Mouse (Mus musculus): Measurements from ENCODE around the gene Chrnb2. TPM values are rescaled to one million over a fixed set of nuclear protein-coding genes. Genes with fewer than 3 reads are reported as not detected.
A peak's percentile ranks its signal among the peaks of the same experiment; 100 is the strongest.

The Chrnb2 gene
- polyA plus RNA-seq, 1 experiment from 2014 or later, result 2.6 TPM

GRCm38 (mm10) chr3:89772968-89773709, 8.7 kb upstream of the Chrnb2 start, which contains the start of gene Ube2q1:
Gene Ube2q1, plus strand, starts transcription at chr3:89773616.
- Histone ChIP-seq H3K4me1 (replicated peaks; ENCODE audit: control insufficient read depth, insufficient read depth, low read length) (peaks cover 24% of the 10 kb centered on the region), H3K9ac (ENCODE audit: low read length) (peak within 1 kb of the TSS; percentile 98), H3K36me3 (ENCODE audit: control insufficient read depth, insufficient read depth, low read length) (peaks cover 23% of the 10 kb centered on the region), H3K4me2 (ENCODE audit: low read length) (peak within 1 kb of the TSS; percentile 67), H3K4me3 (ENCODE audit: low read depth, low read length) (peak within 1 kb of the TSS; percentile 87), H3K27me3 (replicated peaks; ENCODE audit: control insufficient read depth, insufficient read depth, low read length) (no peaks in the 10 kb centered on the region), H3K27ac (ENCODE audit: low read depth) (peak within 1 kb of the TSS; percentile 94), H3K9me3 (ENCODE audit: control insufficient read depth, low read length) (no peaks in the 10 kb centered on the region)
- peak; percentile 93 for ATAC-seq (replicated peaks; ENCODE audit: low FRiP score, low TSS enrichment, low read depth)
- WGBS, result under 1% methylated on average over 67 of the region's 90 CpGs
- peak; percentile 97 for DNase-seq (ENCODE audit: low spot score)

GRCm38 (mm10) chr3:89772588-89772967, 8.1 kb upstream of the Chrnb2 start:
- Histone ChIP-seq H3K27me3 (replicated peaks; ENCODE audit: control insufficient read depth, insufficient read depth, low read length) (no peaks in the 10 kb centered on the region), H3K36me3 (ENCODE audit: control insufficient read depth, insufficient read depth, low read length) (peaks cover 17% of the 10 kb centered on the region), H3K4me2 (ENCODE audit: low read length) (peak overlapping the region; percentile 67), H3K9ac (ENCODE audit: low read length) (peak overlapping the region; percentile 98), H3K4me3 (ENCODE audit: low read depth, low read length) (peak overlapping the region; percentile 87), H3K27ac (ENCODE audit: low read depth) (peak overlapping the region; percentile 94), H3K4me1 (replicated peaks; ENCODE audit: control insufficient read depth, insufficient read depth, low read length) (peaks cover 24% of the 10 kb centered on the region), H3K9me3 (ENCODE audit: control insufficient read depth, low read length) (no peaks in the 10 kb centered on the region)
- under 1% methylated on average over 17 of the region's 17 CpGs for WGBS
- ATAC-seq (replicated peaks; ENCODE audit: low FRiP score, low TSS enrichment, low read depth) (peak; percentile 69), DNase-seq (ENCODE audit: low spot score) (peak; percentile 90)

- DNase-seq (ENCODE audit: low spot score) (no peak), ATAC-seq (replicated peaks; ENCODE audit: low FRiP score, low TSS enrichment, low read depth) (no peak)
- Histone ChIP-seq H3K9ac (ENCODE audit: low read length) (no peak overlapping the region), H3K27me3 (replicated peaks; ENCODE audit: control insufficient read depth, insufficient read depth, low read length) (no peaks in the 10 kb centered on the region), H3K4me2 (ENCODE audit: low read length) (no peak overlapping the region), H3K4me1 (replicated peaks; ENCODE audit: control insufficient read depth, insufficient read depth, low read length) (peaks cover 21% of the 10 kb centered on the region), H3K4me3 (ENCODE audit: low read depth, low read length) (no peak overlapping the region), H3K27ac (ENCODE audit: low read depth) (no peak overlapping the region), H3K36me3 (ENCODE audit: control insufficient read depth, insufficient read depth, low read length) (no peaks in the 10 kb centered on the region), H3K9me3 (ENCODE audit: control insufficient read depth, low read length) (no peaks in the 10 kb centered on the region)
- WGBS, result 34% methylated on average over 2 of the region's 2 CpGs
Measured at GRCm38 (mm10) chr3:89770425-89771002, 6.1 kb upstream of the Chrnb2 start.

- H3K27ac ChIP-seq (ENCODE audit: low read depth), result no peak overlapping the region
- H3K4me3 ChIP-seq (ENCODE audit: low read depth, low read length), result no peak overlapping the region
- ATAC-seq (replicated peaks; ENCODE audit: low FRiP score, low TSS enrichment, low read depth) (no peak), DNase-seq (ENCODE audit: low spot score) (no peak)
- no peaks in the 10 kb centered on the region for H3K36me3 ChIP-seq (ENCODE audit: control insufficient read depth, insufficient read depth, low read length)
- WGBS, result 69% methylated on average over 7 of the region's 7 CpGs
- no peaks in the 10 kb centered on the region for H3K9me3 ChIP-seq (ENCODE audit: control insufficient read depth, low read length)
- H3K4me2 ChIP-seq (ENCODE audit: low read length), result no peak overlapping the region
- peaks cover 5% of the 10 kb centered on the region; the same call in 1 of the 2 replicates for H3K27me3 ChIP-seq (replicated peaks; ENCODE audit: control insufficient read depth, insufficient read depth, low read length)
- no peak overlapping the region for H3K9ac ChIP-seq (ENCODE audit: low read length)
- H3K4me1 ChIP-seq (replicated peaks; ENCODE audit: control insufficient read depth, insufficient read depth, low read length), result peaks cover 12% of the 10 kb centered on the region
Measured at GRCm38 (mm10) chr3:89769584-89769983, 5.2 kb upstream of the Chrnb2 start.

- DNase-seq (ENCODE audit: low spot score) (no peak), ATAC-seq (replicated peaks; ENCODE audit: low FRiP score, low TSS enrichment, low read depth) (no peak)
- no peak overlapping the region for H3K9ac ChIP-seq (ENCODE audit: low read length)
- H3K9me3 ChIP-seq (ENCODE audit: control insufficient read depth, low read length), result no peaks in the 10 kb centered on the region
- no peaks in the 10 kb centered on the region; the same call in 1 of the 2 replicates for H3K27me3 ChIP-seq (replicated peaks; ENCODE audit: control insufficient read depth, insufficient read depth, low read length)
- no peak overlapping the region for H3K27ac ChIP-seq (ENCODE audit: low read depth)
- H3K4me3 ChIP-seq (ENCODE audit: low read depth, low read length), result no peak overlapping the region
- H3K36me3 ChIP-seq (ENCODE audit: control insufficient read depth, insufficient read depth, low read length), result no peaks in the 10 kb centered on the region
- H3K4me2 ChIP-seq (ENCODE audit: low read length), result no peak overlapping the region
- 52% methylated on average over 3 of the region's 3 CpGs for WGBS
- no peaks in the 10 kb centered on the region for H3K4me1 ChIP-seq (replicated peaks; ENCODE audit: control insufficient read depth, insufficient read depth, low read length)
Measured at GRCm38 (mm10) chr3:89759786-89760185, 4.6 kb downstream of the Chrnb2 start.

DNA sequence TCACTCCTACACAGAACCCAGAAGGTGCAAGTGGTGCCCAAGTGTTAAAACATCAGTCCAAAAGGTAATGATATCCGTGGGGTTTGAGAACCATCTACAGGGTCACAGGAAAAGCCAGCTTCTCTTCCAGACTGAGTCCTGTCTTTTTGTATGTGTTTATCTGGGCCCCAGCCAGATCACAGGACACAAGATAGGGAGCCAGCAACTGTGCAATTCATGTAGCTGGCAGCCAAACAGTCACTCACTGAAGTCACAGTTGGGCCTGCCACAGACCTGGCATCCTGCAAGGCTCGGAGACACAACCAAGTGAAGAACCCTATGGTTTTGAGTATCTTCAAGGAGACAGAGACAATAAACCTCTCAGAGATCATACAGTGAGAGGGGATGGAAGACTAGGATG, 6.6 kb downstream of the Chrnb2 start:
- H3K4me2 ChIP-seq (ENCODE audit: low read length), result no peak overlapping the region
- H3K4me3 ChIP-seq (ENCODE audit: low read depth, low read length), result no peak overlapping the region
- no peaks in the 10 kb centered on the region for H3K27me3 ChIP-seq (replicated peaks; ENCODE audit: control insufficient read depth, insufficient read depth, low read length)
- 82% methylated on average over 2 of the region's 2 CpGs for WGBS
- no peak overlapping the region for H3K9ac ChIP-seq (ENCODE audit: low read length)
- H3K4me1 ChIP-seq (replicated peaks; ENCODE audit: control insufficient read depth, insufficient read depth, low read length), result no peaks in the 10 kb centered on the region
- DNase-seq (ENCODE audit: low spot score), result no peak
- no peaks in the 10 kb centered on the region for H3K9me3 ChIP-seq (ENCODE audit: control insufficient read depth, low read length)
- no peaks in the 10 kb centered on the region for H3K36me3 ChIP-seq (ENCODE audit: control insufficient read depth, insufficient read depth, low read length)
- no peak for ATAC-seq (replicated peaks; ENCODE audit: low FRiP score, low TSS enrichment, low read depth)
- no peak overlapping the region for H3K27ac ChIP-seq (ENCODE audit: low read depth)

- H3K9ac ChIP-seq (ENCODE audit: low read length), result no peak overlapping the region
- no peak overlapping the region for H3K4me2 ChIP-seq (ENCODE audit: low read length)
- no peaks in the 10 kb centered on the region; the same call in 1 of the 2 replicates for H3K4me1 ChIP-seq (replicated peaks; ENCODE audit: control insufficient read depth, insufficient read depth, low read length)
- DNase-seq (ENCODE audit: low spot score) (no peak), ATAC-seq (replicated peaks; ENCODE audit: low FRiP score, low TSS enrichment, low read depth) (no peak)
- H3K27ac ChIP-seq (ENCODE audit: low read depth), result no peak overlapping the region
- H3K9me3 ChIP-seq (ENCODE audit: control insufficient read depth, low read length), result no peaks in the 10 kb centered on the region
- H3K4me3 ChIP-seq (ENCODE audit: low read depth, low read length), result no peak overlapping the region
- 67% methylated on average over 6 of the region's 6 CpGs for WGBS
- H3K27me3 ChIP-seq (replicated peaks; ENCODE audit: control insufficient read depth, insufficient read depth, low read length), result no peaks in the 10 kb centered on the region
- peaks cover 17% of the 10 kb centered on the region for H3K36me3 ChIP-seq (ENCODE audit: control insufficient read depth, insufficient read depth, low read length)
Measured at GRCm38 (mm10) chr3:89755283-89755682, 9.1 kb downstream of the Chrnb2 start.

DNA sequence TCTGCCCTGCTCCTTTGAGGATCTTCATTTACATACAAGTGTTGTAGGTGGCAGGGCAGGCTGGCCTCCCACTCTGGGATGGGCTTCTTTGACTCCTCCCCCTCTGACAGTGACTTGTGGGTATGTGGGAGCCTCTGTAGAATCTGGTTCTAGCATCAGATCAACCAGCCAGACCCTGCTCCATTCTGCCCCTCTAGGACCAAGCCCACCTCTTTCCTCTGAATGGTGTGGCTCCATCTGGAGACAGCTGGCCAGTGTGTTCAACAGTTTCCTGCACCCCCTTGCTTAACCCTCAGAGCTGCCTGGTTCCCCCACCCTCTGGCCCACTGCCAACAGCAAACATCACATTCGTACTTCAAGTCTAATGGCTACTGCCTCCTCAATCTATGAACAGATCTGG, 12.1 kb downstream of the Chrnb2 start:
- DNase-seq (ENCODE audit: low spot score), result peak; percentile 55
- H3K4me3 ChIP-seq (ENCODE audit: low read depth, low read length), result no peak overlapping the region

More for the DNA sequence above, 12.1 kb downstream of the Chrnb2 start:
- H3K9me3 ChIP-seq (ENCODE audit: control insufficient read depth, low read length), result no peaks in the 10 kb centered on the region
- no peak overlapping the region for H3K9ac ChIP-seq (ENCODE audit: low read length)
- H3K36me3 ChIP-seq (ENCODE audit: control insufficient read depth, insufficient read depth, low read length), result peaks cover 39% of the 10 kb centered on the region
- WGBS, result 15% methylated on average over 1 of the region's 1 CpGs
- H3K4me1 ChIP-seq (replicated peaks; ENCODE audit: control insufficient read depth, insufficient read depth, low read length), result no peaks in the 10 kb centered on the region; the same call in 1 of the 2 replicates
- no peak overlapping the region for H3K4me2 ChIP-seq (ENCODE audit: low read length)
- H3K27me3 ChIP-seq (replicated peaks; ENCODE audit: control insufficient read depth, insufficient read depth, low read length), result no peaks in the 10 kb centered on the region
- peak; percentile 75 for ATAC-seq (replicated peaks; ENCODE audit: low FRiP score, low TSS enrichment, low read depth)
- no peak overlapping the region for H3K27ac ChIP-seq (ENCODE audit: low read depth)
